Mouse (Mus musculus): ENCODE data around the gene Gm20908. TPM values are rescaled to one million over a fixed set of nuclear protein-coding genes. Genes with fewer than 3 reads are reported as not detected.
"Not testable (repeated sequence)": the region's sequence is repeated elsewhere in the genome, so short reads cannot be mapped to it uniquely, and the experiment has no call there.

The Gm20908 gene
- not detected in 2 replicates for polyA plus RNA-seq (2015; fragmentation: Nextera tagmentation; extraction: Ambion mirVana)

- WGBS: no CpG with 5 or more reads among the region's 6 CpGs
- H3K36me3 ChIP-seq (ENCODE audit: control insufficient read depth, insufficient read depth, low read length); H3K4me1 ChIP-seq (ENCODE audit: control insufficient read depth, insufficient read depth, low read depth, low read length); H3K9me3 ChIP-seq (ENCODE audit: control insufficient read depth, low read length); H3K9ac ChIP-seq (ENCODE audit: low read depth, low read length); H3K27me3 ChIP-seq (replicated peaks; ENCODE audit: control insufficient read depth, insufficient read depth, low read length); ATAC-seq; H3K27ac ChIP-seq (ENCODE audit: low read depth, low read length); H3K4me2 ChIP-seq (ENCODE audit: low read length); H3K4me3 ChIP-seq (ENCODE audit: low read length): not testable (repeated sequence)
Measured at GRCm38 (mm10) chrY:64472966-64473365, at the start of gene Gm20908. TSS of gene Gm20908 (plus strand) at chrY:64473266.

All from hindbrain, embryonic 16.5 days (tissue).